Mouse (Mus musculus) liver, embryonic 12.5 days (tissue): ENCODE data around the gene Nicn1. TPM values are rescaled to one million over a fixed set of nuclear protein-coding genes. Genes with fewer than 3 reads are reported as not detected.

Source experiments
- ATAC-seq: fragments of 200-750 bp; cut with Nextera tagmentation; 2 replicates; pipeline ENCODE4 v1.8.0; 2017; ENCODE audit warnings: moderate number of reproducible peaks, mild to moderate bottlenecking, moderate library complexity
- H3K27ac ChIP-seq: fragments of 300-500 bp; sonication (generic); 2 replicates; pipeline ENCODE4 v1.5.1; 2016; ENCODE audit warnings: mild to moderate bottlenecking
- H3K27me3 ChIP-seq: fragments of 300-500 bp; sonication (generic); replicated peaks from 2 replicates; pipeline ENCODE4 v1.6.1; 2016; ENCODE audit warnings: mild to moderate bottlenecking, moderate library complexity
- H3K36me3 ChIP-seq: fragments of 300-500 bp; sonication (generic); 2 replicates; pipeline ENCODE4 v1.6.1; 2016; ENCODE audit warnings: mild to moderate bottlenecking, moderate library complexity
- H3K4me1 ChIP-seq: fragments of 300-500 bp; sonication (generic); 2 replicates; pipeline ENCODE4 v1.6.1; 2016
- H3K4me2 ChIP-seq: fragments of 300-500 bp; sonication (generic); 2 replicates; pipeline ENCODE4 v1.6.1; 2016; ENCODE audit warnings: mild to moderate bottlenecking, moderate library complexity
- H3K4me3 ChIP-seq: fragments of 300-500 bp; sonication (generic); 2 replicates; pipeline ENCODE4 v1.5.1; 2016; ENCODE audit warnings: mild to moderate bottlenecking, moderate library complexity
- H3K9ac ChIP-seq: fragments of 300-500 bp; sonication (generic); 2 replicates; pipeline ENCODE4 v1.6.1; 2016; ENCODE audit warnings: mild to moderate bottlenecking, moderate library complexity
- H3K9me3 ChIP-seq: fragments of 300-500 bp; sonication (generic); replicated peaks from 2 replicates; pipeline ENCODE4 v1.6.1; 2016; ENCODE audit warnings: mild to moderate bottlenecking, moderate library complexity
- WGBS: fragments of 180-500 bp; shearing (Covaris S2); methylation state at CpG from one replicate; pipeline ENCODE4 v1.1.7; 2016; ENCODE audit not compliant: insufficient replicate concordance; 5-methylcytosine and 5-hydroxymethylcytosine counted together
- polyA plus RNA-seq: library from polyadenylated mRNA; unstranded; fragments of >200 nt; fragmentation: Nextera tagmentation; extraction: Ambion mirVana; gene quantifications from 2 replicates; pipeline ENCODE4 v1.2.1, GENCODE M21; 2016

Gene Nicn1
- polyA plus RNA-seq, 1 experiment from 2014 or later: 7.9 TPM

DNA sequence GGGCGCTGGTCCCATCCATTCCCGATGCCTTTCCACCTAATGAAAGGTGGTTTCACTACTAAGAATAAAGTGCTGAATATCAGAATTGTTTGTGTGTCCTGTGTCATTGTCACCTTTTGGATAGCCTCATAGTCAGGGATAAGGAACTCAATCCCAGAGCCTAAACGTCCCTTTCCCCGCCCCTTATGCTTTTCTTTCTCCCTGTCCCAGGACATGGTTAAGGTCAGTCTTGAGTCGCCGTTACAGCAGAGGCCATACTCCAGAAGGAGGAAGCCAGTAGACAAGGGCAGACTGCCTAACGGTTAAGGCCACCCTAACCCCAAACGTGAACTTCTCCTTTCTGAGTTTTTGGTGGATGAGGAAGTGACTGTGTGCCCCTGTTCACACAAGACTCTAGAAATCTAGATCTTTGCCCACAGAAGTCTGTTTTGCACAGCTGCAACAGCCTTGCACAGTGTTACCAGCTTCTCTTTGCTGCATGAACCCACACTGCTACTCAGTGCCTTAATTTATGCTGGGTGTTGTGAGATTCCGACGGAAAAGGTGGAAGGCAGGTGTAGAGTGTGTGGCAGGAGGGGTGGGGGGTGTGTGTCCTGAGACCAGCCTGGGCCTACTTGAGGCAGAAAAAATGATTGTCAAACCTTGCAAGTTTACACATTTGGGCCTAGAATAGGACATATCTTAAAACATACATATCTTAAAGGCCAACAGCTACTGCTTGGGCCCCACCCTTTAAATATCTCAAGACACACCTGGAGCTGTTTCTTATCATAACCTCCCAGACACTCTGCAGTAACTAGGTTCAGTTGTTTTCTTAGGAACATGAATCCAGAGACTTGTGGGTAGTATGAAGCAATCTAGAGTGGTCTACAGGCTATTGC is 50.3 kb downstream of the Nicn1 start:
- no peaks in the 10 kb centered on the region for H3K9me3 ChIP-seq

GRCm38 (mm10) chr9:108341139-108341475 is 50.9 kb downstream of the Nicn1 start:
- Histone ChIP-seq H3K9me3 (no peaks in the 10 kb centered on the region), H3K4me1 (peaks cover 73% of the 10 kb centered on the region), H3K4me2 (peak overlapping the region; percentile 71), H3K9ac (peak overlapping the region; percentile 98), H3K27ac (peak overlapping the region; percentile 100), H3K27me3 (no peaks in the 10 kb centered on the region), H3K4me3 (peak overlapping the region; percentile 86), H3K36me3 (peaks cover 47% of the 10 kb centered on the region)
- no peak for ATAC-seq
- 43% methylated on average over 5 of the region's 5 CpGs for WGBS

More for the DNA sequence above, 50.3 kb downstream of the Nicn1 start:
- Histone ChIP-seq H3K9ac (peak overlapping the region; percentile 98), H3K4me3 (peak overlapping the region; percentile 86), H3K27ac (peak overlapping the region; percentile 100), H3K27me3 (no peaks in the 10 kb centered on the region), H3K4me1 (peaks cover 68% of the 10 kb centered on the region), H3K36me3 (peaks cover 53% of the 10 kb centered on the region), H3K4me2 (peak overlapping the region; percentile 71)
- 11% methylated on average over 10 of the region's 10 CpGs for WGBS
- peak; percentile 74 for ATAC-seq

GRCm38 (mm10) chr9:108341801-108342200 is 51.6 kb downstream of the Nicn1 start:
- H3K4me3 ChIP-seq: peak overlapping the region; percentile 86
- peaks cover 78% of the 10 kb centered on the region for H3K4me1 ChIP-seq
- ATAC-seq: no peak
- no peaks in the 10 kb centered on the region for H3K27me3 ChIP-seq
- peak overlapping the region; percentile 98 for H3K9ac ChIP-seq
- peaks cover 40% of the 10 kb centered on the region for H3K36me3 ChIP-seq
- no peaks in the 10 kb centered on the region for H3K9me3 ChIP-seq
- peak overlapping the region; percentile 71 for H3K4me2 ChIP-seq
- peak overlapping the region; percentile 100 for H3K27ac ChIP-seq

DNA sequence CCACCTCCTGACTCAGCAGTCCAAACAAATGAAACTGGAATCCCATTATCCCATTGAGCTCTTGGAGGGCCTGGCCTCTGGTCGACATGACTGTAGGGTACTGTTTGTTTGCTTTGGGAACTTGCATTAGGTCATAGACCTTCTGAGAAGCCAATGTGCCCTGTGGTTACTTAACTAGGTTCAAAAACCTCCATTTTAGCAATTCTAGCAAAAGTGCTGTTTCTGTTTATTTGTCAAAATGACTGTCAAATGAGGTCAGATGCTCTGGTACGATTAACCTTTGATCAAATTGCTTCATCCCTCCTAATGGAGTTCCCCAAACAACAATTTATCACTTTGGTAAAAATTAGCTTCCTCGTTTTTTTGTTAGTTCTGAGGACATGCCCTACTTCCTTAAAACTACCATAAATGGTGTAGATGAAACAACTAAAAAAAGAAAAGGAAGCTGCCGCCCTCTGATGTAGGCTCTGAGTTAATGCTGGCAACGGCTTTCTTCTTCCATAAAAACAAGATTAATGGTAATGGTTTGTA is 52.1 kb downstream of the Nicn1 start:
- ATAC-seq: no peak
- WGBS: 19% methylated on average over 5 of the region's 5 CpGs
- Histone ChIP-seq H3K4me2 (peak overlapping the region; percentile 71), H3K9me3 (no peaks in the 10 kb centered on the region), H3K4me3 (peak overlapping the region; percentile 86), H3K27me3 (no peaks in the 10 kb centered on the region), H3K9ac (peak overlapping the region; percentile 98), H3K4me1 (peaks cover 80% of the 10 kb centered on the region), H3K36me3 (peaks cover 37% of the 10 kb centered on the region), H3K27ac (peak overlapping the region; percentile 100)

DNA sequence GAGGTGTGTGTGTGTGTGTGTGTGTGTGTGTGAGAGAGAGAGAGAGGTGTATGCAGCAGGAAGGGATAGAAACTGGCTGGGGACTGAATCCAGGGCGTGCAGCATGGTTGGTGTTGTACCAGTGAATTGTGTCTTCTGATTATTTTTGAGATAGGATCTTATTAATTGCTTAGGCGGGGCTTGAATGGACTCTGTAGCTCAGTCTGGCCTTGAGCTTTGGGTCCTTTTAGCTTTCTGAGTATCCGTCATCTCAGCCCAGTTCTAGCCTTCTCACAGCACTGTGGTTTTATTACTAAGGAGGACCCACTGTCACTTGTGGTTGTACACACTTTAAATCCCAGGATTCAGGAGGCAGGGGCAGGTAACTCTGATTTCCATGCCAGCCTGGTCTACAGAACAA is 53.1 kb downstream of the Nicn1 start:
- no peak for ATAC-seq
- H3K4me2 ChIP-seq: peak overlapping the region; percentile 71
- H3K27ac ChIP-seq: peak overlapping the region; percentile 100
- H3K9me3 ChIP-seq: no peaks in the 10 kb centered on the region
- H3K4me3 ChIP-seq: no peak overlapping the region; the same call in 1 of the 2 replicates
- H3K36me3 ChIP-seq: peaks cover 29% of the 10 kb centered on the region
- WGBS: 68% methylated on average over 3 of the region's 3 CpGs
- peak overlapping the region; percentile 98 for H3K9ac ChIP-seq
- H3K4me1 ChIP-seq: peaks cover 71% of the 10 kb centered on the region
- H3K27me3 ChIP-seq: no peaks in the 10 kb centered on the region

DNA sequence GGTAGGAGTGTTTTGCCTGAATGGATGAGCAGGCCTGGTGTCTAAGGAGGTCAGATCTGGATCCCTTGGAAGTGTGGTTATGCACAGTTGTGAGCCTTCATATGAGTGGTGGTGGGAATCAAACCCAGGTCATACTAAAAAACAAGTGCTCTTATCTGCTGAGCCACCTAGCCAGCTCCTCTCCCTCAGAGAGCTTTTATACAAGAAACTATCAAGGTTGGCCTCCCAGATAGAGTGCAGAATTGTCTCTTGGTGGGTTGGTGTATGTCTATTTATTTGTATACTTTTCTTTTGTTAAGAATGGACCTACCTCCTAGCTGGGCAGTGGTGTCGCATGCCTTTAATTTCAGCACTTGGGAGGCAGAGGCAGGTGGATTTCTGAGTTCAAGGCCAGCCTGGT is 53.6 kb downstream of the Nicn1 start:
- H3K4me3 ChIP-seq: no peak overlapping the region
- no peak for ATAC-seq
- peak overlapping the region; percentile 71 for H3K4me2 ChIP-seq
- WGBS: 52% methylated on average over 1 of the region's 1 CpGs
- H3K4me1 ChIP-seq: peaks cover 70% of the 10 kb centered on the region
- peak overlapping the region; percentile 98 for H3K9ac ChIP-seq
- peak overlapping the region; percentile 100 for H3K27ac ChIP-seq
- no peaks in the 10 kb centered on the region for H3K27me3 ChIP-seq
- peaks cover 26% of the 10 kb centered on the region for H3K36me3 ChIP-seq
- H3K9me3 ChIP-seq: no peaks in the 10 kb centered on the region

DNA sequence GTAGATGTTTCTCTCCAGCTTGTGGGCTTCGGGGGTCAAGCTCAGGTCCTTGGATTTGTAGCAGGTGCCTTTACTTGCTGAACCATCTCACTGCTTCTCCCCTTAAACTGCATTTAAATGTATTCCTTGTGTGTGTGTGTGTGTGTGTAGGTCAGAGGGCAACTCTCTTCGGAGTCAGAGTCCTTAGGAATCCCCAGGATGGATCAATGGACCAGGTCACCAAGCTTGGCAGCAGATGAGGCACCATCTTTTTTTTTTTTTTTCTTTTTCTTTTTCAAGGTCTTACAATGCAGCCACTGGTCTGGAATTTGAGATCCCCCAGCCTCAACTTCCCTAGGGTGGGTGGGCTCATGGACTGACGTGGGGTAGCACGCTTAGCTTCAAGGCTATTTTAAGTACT is 54.2 kb downstream of the Nicn1 start:
- WGBS: 81% methylated on average over 4 of the region's 4 CpGs

More for the DNA sequence above, 54.2 kb downstream of the Nicn1 start:
- peak overlapping the region; percentile 98 for H3K9ac ChIP-seq
- no peaks in the 10 kb centered on the region for H3K9me3 ChIP-seq
- no peak overlapping the region for H3K4me3 ChIP-seq
- H3K27ac ChIP-seq: peak overlapping the region; percentile 100
- peaks cover 76% of the 10 kb centered on the region for H3K4me1 ChIP-seq
- no peak for ATAC-seq
- H3K27me3 ChIP-seq: no peaks in the 10 kb centered on the region
- H3K4me2 ChIP-seq: peak overlapping the region; percentile 71
- peaks cover 23% of the 10 kb centered on the region for H3K36me3 ChIP-seq

Other genes starting within 250 kb of the Nicn1 start
- 22.1 and 22.6 TPM in 2 replicates for gene Gmppb, start 241.2 kb upstream of the Nicn1 start, polyA plus RNA-seq
- gene Amigo3, start 237.3 kb upstream of the Nicn1 start, polyA plus RNA-seq: 2.2 and 2.5 TPM in 2 replicates
- gene Mst1, start 210.0 kb upstream of the Nicn1 start, polyA plus RNA-seq: 14.5 and 15.7 TPM in 2 replicates
- 96.6 and 101 TPM in 2 replicates for gene Rnf123, start 207.1 kb upstream of the Nicn1 start, polyA plus RNA-seq
- 199 and 215 TPM in 2 replicates for gene Apeh, start 195.8 kb upstream of the Nicn1 start, polyA plus RNA-seq
- 2.8 and 3.0 TPM in 2 replicates for gene Bsn, start 100.0 kb upstream of the Nicn1 start, polyA plus RNA-seq
- 20.7 and 22.1 TPM in 2 replicates for gene Dag1, start 26.5 kb upstream of the Nicn1 start, polyA plus RNA-seq
- gene Amt, start 6.4 kb downstream of the Nicn1 start, polyA plus RNA-seq: 10.9 and 12.9 TPM in 2 replicates
- 249 and 259 TPM in 2 replicates for gene Rhoa, start 15.7 kb downstream of the Nicn1 start, polyA plus RNA-seq
- gene Tcta, start 15.7 kb downstream of the Nicn1 start, polyA plus RNA-seq: 13.4 TPM in 2 replicates
- gene Gpx1, start 48.5 kb downstream of the Nicn1 start, polyA plus RNA-seq: 5,938 and 5,957 TPM in 2 replicates
- gene Usp4, start 57.4 kb downstream of the Nicn1 start, polyA plus RNA-seq: 87.4 and 92.1 TPM in 2 replicates
- gene 1700102P08Rik, start 102.4 kb downstream of the Nicn1 start, polyA plus RNA-seq: 0.32 and 0.59 TPM in 2 replicates
- 0.55 TPM in 2 replicates for gene Ccdc36, start 138.1 kb downstream of the Nicn1 start, polyA plus RNA-seq
- gene BC048562, start 146.1 kb downstream of the Nicn1 start, polyA plus RNA-seq: not detected in 2 replicates
- gene Ccdc71, start 170.1 kb downstream of the Nicn1 start, polyA plus RNA-seq: 28.5 and 32.9 TPM in 2 replicates
- 17.7 and 18.8 TPM in 2 replicates for gene Klhdc8b, start 171.2 kb downstream of the Nicn1 start, polyA plus RNA-seq
- 9.8 and 10.9 TPM in 2 replicates for gene Lamb2, start 189.3 kb downstream of the Nicn1 start, polyA plus RNA-seq
- 48.0 and 52.1 TPM in 2 replicates for gene Usp19, start 200.2 kb downstream of the Nicn1 start, polyA plus RNA-seq
- 74.4 and 79.9 TPM in 2 replicates for gene Qars, start 217.3 kb downstream of the Nicn1 start, polyA plus RNA-seq
- 78.6 and 81.6 TPM in 2 replicates for gene Qrich1, start 226.4 kb downstream of the Nicn1 start, polyA plus RNA-seq